Mouse (Mus musculus) cerebellum, postnatal 25 days (tissue): ENCODE data around the gene Alox12b.
A peak's percentile ranks its signal among the peaks of the same experiment; 100 is the strongest.

Source experiments
- DNase-seq, 2 experiments: peaks; one replicate each; pipeline ENCODE4 v3.0.0; 2021; ENCODE audit warnings: mixed read lengths in 2 of 2

Alox12b gene

GRCm38 (mm10) chr11:69123693-69124497 lies 32.9 kb upstream of the Alox12b start:
- DNase-seq: peak; percentile 93

GRCm38 (mm10) chr11:69124498-69124847 lies 32.3 kb upstream of the Alox12b start:
- peak; percentile 68 to 80 for DNase-seq

DNA sequence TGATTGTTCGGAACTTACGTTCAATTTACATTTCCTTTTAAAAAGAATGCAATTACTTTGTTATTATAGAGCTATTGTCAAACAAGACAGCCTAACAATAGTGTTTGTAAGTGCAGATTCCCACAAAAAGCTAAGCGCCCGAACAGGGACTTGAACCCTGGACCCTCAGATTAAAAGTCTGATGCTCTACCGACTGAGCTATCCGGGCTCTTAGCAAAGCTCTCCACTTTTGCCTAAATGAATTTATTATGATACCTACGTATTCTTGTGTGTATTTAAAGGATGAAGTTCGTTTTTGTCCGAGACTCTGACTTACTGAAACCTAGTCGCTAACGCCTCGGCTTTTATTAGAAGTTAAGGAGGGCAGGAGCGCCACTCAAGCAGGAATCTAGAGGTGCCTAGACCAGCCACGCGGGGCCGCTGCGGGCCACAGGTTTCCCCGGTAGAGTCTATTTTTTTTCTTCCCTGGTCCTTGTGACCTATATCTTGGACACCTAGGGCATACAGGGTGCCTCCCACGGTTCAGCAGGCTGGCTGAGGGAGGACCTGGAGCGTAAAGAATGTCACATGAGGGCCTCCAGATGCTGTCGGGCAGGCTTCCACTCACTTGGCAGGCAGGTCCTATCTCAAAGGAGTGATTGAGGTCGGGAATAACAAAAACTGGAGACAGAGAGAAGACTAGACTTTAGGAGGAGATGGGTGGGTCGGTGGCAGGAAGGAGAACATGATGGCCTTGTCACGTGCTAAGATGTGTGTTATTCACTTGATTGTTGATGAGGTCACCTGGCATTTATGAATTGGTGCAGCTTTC lies 31.5 kb upstream of the Alox12b start:
- DNase-seq: peak; percentile 88 to 89

- no peak for DNase-seq
These were observed 31.1 kb upstream of the Alox12b start, which contains the start of gene Aloxe3 for GRCm38 (mm10) chr11:69125852-69125918. TSS of gene Aloxe3 (plus strand) at chr11:69125896.

- peak; percentile 66 to 67 for DNase-seq
These were observed 30.7 kb upstream of the Alox12b start for GRCm38 (mm10) chr11:69125919-69126705.

DNA sequence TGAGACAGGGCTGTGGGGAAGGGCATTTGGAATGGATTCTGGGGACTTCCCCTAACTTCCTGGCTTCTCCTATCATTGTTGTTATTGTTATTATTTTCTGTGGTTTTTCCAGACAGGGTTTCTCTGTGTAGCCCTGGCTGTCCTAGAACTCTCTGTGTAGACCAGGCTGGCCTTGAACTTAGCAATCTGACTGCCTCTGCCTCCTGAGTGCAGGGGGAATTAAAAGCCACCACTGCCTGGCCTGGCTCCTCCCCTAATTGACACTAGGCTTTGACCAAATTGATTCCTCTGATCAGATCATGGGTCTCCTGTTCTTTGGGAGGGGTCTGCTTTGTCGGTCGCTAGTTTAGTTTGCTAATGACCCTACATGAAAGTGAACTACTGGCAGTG lies 30.1 kb upstream of the Alox12b start:
- DNase-seq: peak in 1 of 2 experiments; percentile 18

DNA sequence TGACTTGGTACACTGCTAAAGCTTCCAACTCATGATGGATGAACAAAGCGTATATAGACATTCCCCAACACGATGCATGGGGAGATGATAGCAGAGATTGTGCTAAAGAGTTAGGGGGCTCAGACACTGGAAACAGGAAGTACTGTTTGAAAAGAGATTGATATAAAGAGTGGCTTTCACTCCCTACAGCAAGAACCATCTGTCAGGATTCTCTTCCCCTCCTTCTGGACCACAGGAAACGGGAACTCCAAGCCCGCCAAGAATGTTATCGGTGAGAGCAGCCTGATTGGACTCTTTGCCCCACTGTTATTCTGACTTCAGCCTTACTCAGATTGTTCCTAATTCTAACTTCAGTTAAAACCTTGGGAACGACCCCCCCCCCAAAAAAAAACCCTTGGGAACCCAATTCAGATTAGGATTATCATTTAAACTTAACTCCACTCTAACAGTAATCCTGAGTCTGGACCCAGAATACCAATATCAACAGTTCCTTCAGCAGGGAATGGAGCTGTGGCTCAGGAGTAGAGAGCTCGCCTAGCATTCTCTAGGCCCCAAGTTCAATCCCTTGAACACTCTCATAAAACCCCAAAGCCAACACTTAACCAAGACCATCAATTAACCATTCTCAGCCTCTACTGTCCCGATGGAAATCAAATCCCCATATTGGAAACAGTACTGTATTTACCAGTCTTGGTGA lies 28.2 kb upstream of the Alox12b start:
- DNase-seq: no peak

DNA sequence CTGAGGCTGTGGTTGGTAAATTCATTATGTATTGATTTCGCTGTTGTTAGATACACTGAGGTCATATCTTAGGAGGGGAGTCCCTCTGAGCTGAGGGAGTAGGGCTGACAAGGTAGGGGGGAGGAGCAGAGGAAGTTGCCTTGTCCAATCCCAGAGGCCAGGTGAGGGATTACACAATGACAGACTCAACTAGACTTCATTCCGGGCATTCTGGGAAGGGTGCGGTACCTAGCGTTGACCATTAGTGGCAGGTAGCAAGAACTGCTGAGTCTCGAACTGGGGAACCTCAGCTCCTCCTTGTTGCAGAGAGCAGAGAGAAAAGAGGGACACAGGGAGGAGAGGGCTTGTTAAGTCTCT lies 23.2 kb upstream of the Alox12b start:
- no peak for DNase-seq

DNA sequence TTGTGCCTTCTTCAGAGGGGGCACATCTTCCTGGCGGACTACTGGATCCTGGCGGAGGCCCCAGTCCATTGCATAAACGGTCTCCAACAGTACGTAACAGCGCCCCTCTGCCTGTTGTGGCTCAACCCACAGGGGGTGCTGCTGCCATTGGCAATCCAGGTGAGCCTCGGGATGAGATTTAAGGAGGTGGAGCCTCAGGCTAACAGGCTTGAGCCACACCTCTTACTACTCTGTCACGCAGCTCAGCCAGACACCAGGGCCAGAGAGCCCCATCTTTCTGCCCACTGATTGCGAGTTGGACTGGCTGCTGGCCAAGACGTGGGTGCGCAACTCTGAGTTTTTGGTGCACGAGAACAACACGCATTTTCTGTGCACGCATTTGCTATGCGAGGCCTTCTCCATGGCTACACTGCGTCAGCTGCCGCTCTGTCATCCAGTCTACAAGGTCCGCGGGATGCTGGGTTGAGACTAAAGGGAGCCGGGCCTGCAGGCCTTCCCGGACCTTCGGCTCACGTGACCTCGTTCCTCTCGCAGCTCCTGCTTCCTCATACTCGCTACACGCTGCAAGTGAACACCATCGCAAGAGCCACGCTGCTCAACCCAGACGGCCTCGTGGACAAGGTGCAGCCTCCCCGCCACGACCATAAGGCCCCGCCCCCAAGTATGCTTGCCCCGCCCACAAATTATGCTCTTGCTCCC lies 22.7 kb upstream of the Alox12b start:
- DNase-seq: peak; percentile 72 to 75

GRCm38 (mm10) chr11:69134622-69134968 lies 22.2 kb upstream of the Alox12b start:
- no peak for DNase-seq

GRCm38 (mm10) chr11:69135361-69135760 lies 21.4 kb upstream of the Alox12b start:
- DNase-seq: no peak

DNA sequence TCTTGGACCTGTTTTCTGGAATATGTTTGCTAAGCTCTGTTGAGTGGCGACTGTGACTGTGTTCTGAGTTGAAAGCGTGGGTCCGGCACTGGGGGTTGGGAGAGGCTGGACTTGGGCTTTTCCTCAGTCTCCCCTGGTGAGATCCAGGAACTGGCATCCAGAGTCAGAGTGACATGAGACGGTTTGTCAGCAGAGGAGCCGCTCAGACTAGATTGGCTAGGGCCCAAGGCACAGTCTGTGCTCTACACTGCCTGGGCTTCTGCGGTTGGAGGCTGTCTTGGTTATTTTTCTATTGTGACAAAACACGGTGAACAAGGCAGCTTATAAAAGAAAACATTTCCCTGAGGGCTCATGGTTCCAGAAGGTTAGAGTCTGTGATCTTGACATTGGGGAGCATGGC lies 9.2 kb upstream of the Alox12b start:
- DNase-seq: peak; percentile 38 to 55

GRCm38 (mm10) chr11:69148451-69148960 lies 8.3 kb upstream of the Alox12b start:
- peak; percentile 60 to 62 for DNase-seq

DNA sequence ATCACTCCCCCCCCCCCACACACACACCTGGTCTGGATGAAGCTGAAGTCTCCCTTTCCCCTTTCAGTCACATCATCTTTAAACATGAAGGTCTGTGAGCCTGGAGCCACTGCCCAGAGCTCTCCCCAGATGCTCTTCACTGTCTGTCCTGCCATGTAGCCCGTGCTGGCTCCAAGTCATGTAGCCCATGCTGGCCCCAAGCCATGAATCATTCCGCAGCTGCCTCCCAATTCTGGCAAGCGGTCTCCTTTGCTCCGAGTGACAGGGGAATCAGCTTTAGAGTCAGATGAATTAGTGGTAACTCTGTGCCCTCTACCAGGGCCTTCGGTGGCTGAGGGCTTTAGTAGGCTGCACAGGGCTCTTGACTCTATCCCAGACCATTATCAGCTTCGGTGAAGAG lies 7.1 kb upstream of the Alox12b start:
- peak; percentile 18 to 35 for DNase-seq

- DNase-seq: peak; percentile 80 to 88
These were observed 6.3 kb upstream of the Alox12b start for GRCm38 (mm10) chr11:69150444-69150843.

DNA sequence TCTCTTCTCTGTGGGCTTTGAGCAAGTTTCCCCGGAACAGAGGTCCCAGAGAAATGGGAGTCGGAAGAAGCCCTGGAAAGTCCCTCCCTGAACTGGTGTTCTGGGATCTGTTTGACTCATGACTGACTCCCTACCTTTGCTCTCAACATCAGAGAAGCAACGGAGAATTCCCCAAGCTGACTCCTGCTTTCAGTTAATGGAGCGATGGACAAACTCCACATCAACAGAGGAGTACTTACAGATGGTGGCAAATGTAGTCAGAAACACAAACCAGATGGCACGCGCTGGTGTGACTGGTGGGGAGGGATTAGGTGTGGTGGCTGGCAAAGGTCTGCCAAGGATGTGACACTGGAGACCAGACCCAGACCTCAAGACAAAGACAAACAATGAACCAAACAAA lies 5.8 kb upstream of the Alox12b start:
- no peak for DNase-seq

DNA sequence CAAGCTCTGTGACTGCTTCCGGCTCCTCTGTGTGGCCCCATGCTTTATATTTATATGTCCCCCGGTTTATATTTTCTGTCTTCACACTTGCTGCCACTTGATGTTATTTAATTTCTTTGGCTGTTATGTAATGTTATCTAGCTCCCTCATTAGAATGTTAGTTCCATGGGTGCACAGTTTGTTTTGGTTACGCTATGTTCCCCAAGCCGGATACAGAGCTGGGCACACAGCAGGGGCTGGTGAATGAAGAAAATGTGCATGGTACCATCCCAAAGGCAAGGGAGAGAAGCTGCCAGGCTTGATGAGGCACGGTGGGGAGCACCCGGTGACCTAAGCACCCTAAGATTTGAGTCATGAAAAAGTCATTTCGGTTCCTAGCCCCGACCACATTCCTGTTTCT lies 3.0 kb upstream of the Alox12b start:
- no peak for DNase-seq

GRCm38 (mm10) chr11:69155351-69155750 lies 1.4 kb upstream of the Alox12b start:
- DNase-seq: no peak

DNA sequence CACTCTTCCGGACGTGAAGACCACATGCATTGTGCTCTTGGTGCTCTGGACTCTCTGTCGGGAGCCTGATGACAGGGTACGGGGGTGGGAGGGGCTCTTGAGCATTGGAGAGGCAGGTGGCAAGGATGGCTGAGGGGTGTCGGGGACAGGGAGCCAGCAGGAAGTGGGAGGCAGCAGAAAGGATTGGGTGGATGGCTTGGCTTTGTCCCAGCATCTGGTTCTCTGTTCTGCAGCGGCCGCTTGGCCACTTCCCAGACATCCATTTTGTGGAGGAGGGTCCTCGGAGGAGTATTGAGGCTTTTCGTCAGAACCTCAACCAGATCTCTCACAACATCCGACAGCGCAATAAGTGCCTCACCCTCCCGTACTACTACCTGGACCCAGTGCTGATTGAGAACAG lies 12.5 kb downstream of the Alox12b start:
- DNase-seq: no peak

DNA sequence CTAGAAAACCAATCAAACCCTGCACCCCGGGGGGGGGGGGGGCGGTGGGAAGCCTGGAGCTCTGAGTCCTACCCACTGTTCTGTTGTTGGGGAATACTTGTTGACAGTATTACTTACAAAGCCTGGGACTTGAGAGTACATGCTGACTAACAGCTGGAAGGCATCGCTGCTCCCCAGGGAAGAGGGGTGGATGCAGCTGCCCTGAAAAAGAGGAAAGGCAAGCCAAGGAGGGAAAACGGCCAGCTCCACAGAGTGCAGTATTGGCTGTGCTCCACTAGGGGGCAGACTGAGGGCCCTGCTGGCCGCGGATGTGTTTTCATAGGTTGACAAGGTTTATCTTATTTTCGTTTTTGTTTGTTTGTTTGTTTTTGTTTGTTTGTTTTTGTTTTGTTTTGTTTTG lies 14.8 kb downstream of the Alox12b start:
- peak; percentile 67 to 76 for DNase-seq

DNA sequence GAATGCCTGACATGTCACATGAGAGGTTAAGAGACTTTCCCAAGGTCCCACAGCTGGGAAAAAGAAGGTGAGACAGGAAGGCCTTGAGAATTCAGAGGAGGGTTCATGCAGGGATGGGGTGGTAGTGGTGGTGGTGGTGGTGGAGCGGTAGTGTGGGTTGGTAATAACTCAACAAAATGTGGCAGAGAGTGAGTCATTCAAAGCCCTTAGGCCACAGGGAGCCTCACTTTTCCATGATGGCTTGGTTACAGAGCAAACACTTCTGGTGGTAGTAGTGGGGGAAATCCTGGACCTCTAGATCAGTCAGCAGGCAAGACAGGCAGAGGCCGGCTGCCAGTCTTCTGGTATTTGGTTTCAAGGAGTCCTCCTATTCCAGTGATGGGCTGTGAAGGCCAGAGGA lies 15.8 kb downstream of the Alox12b start:
- no peak for DNase-seq

DNA sequence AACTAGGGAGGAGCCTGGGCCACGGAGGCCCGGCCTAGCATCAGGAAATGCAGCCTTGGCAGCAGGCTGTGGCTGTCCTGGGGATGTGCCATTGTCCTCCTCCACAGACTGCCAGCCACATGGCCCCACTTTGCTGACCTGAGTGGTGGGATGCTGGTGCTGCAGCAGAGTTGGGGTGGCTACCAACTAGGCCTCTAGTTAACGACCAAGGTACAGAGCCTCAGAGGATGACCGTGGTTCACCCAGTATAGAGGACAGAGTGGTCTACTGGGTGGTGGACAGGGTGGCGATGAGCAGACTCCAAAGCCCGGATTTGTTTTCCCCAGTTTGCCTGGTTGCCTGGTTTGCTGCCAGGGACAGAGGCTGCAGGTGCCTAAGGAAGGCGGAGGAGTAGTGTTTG lies 17.9 kb downstream of the Alox12b start:
- no peak for DNase-seq

DNA sequence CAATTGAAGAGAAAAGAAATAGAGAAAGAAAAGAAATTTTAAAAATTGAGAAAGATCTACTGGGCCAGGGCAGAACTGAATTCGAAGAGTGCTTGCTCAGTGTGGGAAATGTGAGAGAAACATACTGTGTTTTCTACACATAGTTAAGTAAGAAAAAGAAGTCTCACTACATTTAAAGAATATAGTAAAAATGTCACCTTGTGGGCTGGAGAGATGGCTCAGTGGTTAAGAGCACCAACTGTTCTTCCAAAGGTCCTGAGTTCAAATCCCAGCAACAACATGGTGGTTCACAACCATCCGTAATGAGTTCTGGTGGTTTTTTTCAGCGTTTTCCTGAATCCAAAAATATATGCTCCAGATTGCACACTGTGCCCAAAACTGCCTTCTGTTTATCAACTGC lies 21.7 kb downstream of the Alox12b start:
- no peak for DNase-seq
